Mouse (Mus musculus) liver, adult (tissue): ENCODE results near the gene Mccc1.

Source experiments
- GATA4 ChIP-seq: IDR thresholded peaks from 2 replicates; pipeline ENCODE4 v1.6.1; 2014; ENCODE audit warnings: mild to moderate bottlenecking, low read length; ENCODE audit not compliant: insufficient replicate concordance

Mccc1 gene

DNA sequence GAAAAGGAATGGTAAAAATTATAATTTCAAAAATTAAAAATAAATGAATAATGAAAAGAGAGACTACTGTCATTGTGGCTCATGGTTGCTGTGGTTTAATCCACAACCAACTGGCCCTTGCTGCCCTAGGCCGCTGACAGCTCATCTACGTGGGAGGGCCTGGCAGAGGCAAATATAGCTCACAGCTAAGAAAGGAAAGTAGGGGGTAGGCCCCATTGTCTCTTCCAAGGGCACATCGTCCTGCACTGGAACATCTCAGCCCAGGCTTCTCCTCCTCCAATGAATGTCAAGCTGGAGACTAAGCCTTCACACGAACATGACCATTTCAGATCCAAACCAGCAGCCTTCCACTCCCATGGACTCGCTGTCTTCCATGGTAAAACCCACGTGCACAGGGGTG, 14.2 kb downstream of the Mccc1 start:
- TF ChIP-seq GATA4: no peak

DNA sequence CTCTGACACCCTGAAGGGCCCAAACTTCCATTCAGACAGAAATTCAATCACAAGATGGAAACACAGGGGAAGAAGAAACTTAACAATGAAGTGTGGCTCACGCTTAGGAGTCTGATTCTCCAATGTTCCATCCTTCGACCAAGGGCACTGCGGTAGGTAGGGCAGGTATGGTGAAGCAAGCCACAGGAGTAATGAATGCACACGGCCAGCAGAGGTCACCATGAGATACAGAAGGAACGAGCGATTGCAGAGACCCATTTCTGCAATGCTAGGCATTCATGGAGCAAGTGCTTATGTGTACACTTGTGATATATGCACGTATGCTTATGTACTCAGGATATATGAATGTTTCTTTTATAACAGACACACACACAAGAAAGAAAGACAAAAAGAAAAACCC, 26.9 kb downstream of the Mccc1 start:
- TF ChIP-seq GATA4: no peak

DNA sequence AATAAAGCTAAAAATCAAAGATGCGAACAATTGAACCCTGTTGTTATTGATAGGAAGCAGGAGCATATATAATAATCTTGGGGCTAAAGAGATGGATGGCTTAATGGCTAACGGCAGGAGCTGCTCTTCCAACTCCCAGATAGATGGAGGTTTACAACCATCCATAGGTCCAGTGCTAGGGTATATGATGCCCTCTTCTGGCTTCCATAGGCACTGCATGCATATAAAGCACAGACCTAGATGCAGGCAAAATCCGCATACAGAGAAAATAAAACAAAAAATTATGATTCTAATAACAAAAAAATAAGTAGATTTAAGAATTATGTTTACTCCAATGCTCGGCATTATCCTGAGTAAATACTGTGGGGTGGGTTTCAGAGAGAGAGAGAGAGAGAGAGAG, 27.5 kb downstream of the Mccc1 start:
- no peak for TF ChIP-seq GATA4

DNA sequence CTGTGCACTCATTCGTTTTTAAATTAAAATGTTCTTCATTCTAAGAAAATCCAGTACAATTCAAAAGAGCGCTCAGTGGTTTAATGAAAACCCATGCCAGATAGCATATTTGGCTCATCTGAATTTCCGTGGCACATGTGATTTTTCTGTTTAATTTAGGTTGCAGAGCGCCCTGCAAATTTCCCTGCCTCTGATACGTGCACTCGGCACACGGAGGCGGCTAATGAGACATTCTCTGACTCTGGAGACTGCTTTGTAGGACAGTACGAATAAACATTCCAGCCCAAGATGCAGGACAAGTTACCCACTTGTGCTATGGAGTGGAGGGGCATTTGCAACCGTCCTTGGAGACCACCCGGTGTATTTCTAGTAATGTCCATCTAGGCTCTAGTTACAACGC, 29.3 kb downstream of the Mccc1 start:
- no peak for TF ChIP-seq GATA4

GRCm38 (mm10) chr3:35970441-35970840, 30.0 kb downstream of the Mccc1 start:
- no peak for TF ChIP-seq GATA4

- no peak for TF ChIP-seq GATA4
Observed at GRCm38 (mm10) chr3:35967366-35967921, 33.0 kb downstream of the Mccc1 start.

DNA sequence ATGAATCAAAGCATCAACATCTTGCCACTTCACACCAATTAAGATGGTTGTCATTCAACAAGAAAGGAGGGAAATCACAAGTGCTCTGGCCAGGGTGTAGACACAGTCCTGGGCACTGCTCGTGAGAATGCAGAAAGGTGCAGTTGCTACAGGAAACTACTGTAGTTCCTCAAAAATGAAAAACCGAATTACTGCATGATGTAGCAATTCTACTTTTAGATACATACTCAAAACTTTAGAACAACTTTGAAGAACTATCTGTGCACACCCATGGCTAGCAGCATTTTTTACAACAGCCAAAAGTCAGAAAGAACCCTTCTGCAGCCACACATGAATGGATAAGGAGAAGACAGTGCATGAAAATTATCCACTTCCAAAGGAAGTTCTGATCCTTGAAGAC, 34.0 kb downstream of the Mccc1 start:
- no peak for TF ChIP-seq GATA4

GRCm38 (mm10) chr3:35964928-35965327, 35.5 kb downstream of the Mccc1 start:
- TF ChIP-seq GATA4: no peak

- TF ChIP-seq GATA4: no peak
Observed at GRCm38 (mm10) chr3:35963921-35964320, 36.6 kb downstream of the Mccc1 start.

DNA sequence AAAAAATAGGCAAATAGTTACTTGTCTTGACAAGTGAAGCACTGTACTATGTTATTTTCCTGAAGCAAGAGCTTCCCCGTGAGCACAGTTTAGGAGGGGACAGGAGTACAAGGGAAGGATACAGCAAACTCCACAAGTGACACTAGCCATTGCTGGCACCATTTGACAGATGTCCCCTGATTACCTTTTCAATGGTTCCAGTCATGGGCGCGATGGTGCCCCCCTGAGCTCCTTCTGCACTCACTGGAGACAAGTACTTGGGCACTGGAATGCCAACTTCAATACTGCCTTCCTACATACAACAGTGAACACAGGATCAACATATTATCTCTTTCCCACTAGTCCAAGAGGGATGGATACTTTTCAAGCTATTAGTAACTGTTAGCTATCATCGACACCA, 37.1 kb downstream of the Mccc1 start:
- TF ChIP-seq GATA4: no peak

- TF ChIP-seq GATA4: no peak
Observed at GRCm38 (mm10) chr3:35962967-35963366, 37.5 kb downstream of the Mccc1 start.

- no peak for TF ChIP-seq GATA4
Observed at GRCm38 (mm10) chr3:35957230-35957629, 43.2 kb downstream of the Mccc1 start.

DNA sequence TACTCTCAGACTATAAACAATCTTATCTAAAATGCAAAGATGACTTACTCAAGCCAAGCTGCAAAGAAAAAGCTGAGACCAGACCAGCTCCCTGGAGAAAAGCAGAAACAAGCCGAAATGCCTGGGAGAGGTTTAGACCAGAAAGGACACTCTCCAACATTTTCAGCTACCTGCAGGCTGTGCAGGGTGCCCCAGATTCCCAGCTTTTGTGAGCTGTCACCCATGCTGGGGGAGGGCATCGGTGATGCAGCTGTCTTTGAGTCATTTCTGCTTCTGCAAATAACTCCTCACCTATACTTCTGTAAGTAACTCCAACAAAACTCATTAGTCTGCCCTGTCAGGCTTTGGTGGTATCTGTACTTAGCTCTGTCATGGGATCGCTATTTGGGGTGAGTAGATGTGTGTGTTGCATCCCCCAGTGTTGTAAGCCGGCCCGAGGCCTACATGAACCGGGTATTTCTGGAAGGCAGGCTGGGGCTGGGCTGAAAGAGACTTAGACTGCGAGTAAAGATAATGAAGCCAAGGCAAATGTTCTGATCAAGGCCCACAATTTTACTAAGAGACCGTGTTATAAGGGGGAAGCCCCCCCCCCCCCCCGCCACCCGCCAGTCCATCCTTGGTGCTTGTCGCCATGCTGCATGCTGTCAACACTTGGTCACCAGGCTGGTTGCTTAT, 45.4 kb downstream of the Mccc1 start:
- TF ChIP-seq GATA4: no peak

DNA sequence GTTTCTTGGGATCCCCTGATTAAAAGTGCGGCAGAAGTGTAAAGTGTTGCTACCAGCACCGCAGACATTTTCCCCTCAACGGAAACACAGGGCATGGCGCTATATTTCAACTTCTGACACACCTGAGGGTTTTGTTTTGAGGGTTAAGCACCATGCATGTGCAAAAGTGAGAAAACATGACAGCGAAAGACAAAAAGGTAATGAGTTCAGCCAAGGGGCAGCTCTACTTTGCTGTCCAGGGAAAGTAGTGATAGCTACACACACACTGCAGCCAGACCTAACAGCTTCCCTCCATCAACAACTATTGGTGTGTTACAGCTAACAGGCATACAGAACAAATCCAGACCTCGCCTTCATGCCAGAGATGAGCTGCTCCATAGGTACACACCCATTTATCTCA, 46.7 kb downstream of the Mccc1 start:
- no peak for TF ChIP-seq GATA4

DNA sequence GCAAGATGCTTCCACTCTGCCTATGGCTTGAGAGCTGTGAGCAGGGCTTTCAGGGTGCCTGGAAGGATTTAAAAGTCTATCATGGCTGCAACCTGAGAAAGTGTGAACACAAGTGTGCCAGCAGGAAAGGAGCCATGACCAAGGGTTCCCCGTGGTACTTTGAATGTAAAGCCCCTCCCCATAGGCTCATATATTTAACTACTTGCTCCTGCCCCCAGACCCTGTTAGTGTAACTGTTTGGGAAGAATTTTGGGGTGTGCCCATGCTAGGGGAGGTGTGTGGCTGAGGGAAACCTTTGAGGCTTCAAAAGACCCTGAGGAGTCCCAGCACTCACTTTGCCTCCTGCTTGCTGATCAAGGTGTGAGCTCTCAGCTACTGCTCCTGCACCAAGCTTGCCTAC, 47.3 kb downstream of the Mccc1 start:
- no peak for TF ChIP-seq GATA4

- TF ChIP-seq GATA4: no peak
Observed at GRCm38 (mm10) chr3:35948197-35948596, 52.3 kb downstream of the Mccc1 start.

GRCm38 (mm10) chr3:35940520-35941135, 59.9 kb downstream of the Mccc1 start:
- no peak for TF ChIP-seq GATA4
